Mouse (Mus musculus) Patski (cell line): ENCODE results near the gene Dpm3. TPM values are rescaled to one million over a fixed set of nuclear protein-coding genes. Genes with fewer than 3 reads are reported as not detected.

Source experiments
- ATAC-seq: fragments of 100-300 bp; one replicate; pipeline ENCODE4 v1.8.0; 2021
- CTCF ChIA-PET: fragments of 350-600 bp; sonication (Branson Sonifier 250); formaldehyde crosslinking; loops from one replicate; lab custom pipeline; 2022; ENCODE audit warnings: inconsistent platforms; lab: Charles Lee
- POLR2A ChIA-PET: fragments of 350-600 bp; sonication (Branson Sonifier 250); formaldehyde crosslinking; loops from one replicate; lab custom pipeline; 2022; ENCODE audit warnings: antibody characterized with exemption, inconsistent platforms; lab: Charles Lee
- DNase-seq: peaks from one replicate; pipeline ENCODE4 v3.0.0-alpha.2; 2011; ENCODE audit warnings: low read depth, low spot score
- H3K27me3 ChIP-seq: fragments of 371-371 bp; one replicate; pipeline ENCODE4 v1.5.1; 2021
- CTCF ChIP-seq: fragments of 100-300 bp; IDR thresholded peaks from one replicate; pipeline ENCODE4 v1.5.1; 2021
- in situ Hi-C: fragments of 300-500 bp; cut with MboI; formaldehyde crosslinking; loops from 3 replicates; pipeline ENCODE4 v1.11.1; 2018; ENCODE audit warnings: low pct_unique_long_range_greater_than_20kb, mixed read lengths
- polyA plus RNA-seq: library from polyadenylated mRNA; unstranded; gene quantifications from one replicate; pipeline ENCODE4 v1.2.3, GENCODE M21; 2021

The Dpm3 gene
- polyA plus RNA-seq, 1 experiment from 2014 or later, result 104 TPM

DNA sequence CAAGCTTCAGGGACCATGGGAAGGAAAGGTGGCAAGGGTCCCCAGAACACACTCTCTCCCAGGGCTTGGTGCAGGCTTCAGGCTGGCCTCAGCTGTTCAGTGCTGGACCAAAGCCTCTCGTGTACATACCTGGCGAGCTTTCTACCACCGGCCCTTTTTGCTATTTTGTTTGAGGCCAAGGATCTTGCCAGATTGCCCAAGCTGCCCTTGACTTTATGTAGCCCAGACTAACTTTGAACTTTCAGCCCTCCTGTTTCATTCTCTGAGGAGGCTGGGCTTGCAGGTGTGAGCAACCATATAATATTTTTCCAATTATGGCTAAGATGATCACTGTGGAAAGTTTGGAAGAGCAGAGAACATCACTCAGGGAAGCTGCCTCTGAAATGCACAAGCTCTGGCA lies 25.1 kb downstream of the Dpm3 start:
- in situ Hi-C loops, result loop anchor here (5.0 kb wide), 1 partner anchor 37 kb away; the partner anchor contains the start of genes Krtcap2 and Trim46
- ChIA-PET POLR2A (interaction anchor here (1.2 kb wide), 1 partner anchor 14 kb away, joined by 4 read pairs; the partner anchor contains the start of gene Slc50a1), CTCF (interaction anchor here (0.8 to 5.9 kb wide), 4 partner anchors 9 to 43 kb away, joined by 3 to 66 read pairs (median 12); no protein-coding TSS in a partner anchor)
- H3K27me3 ChIP-seq, result no peaks in the 10 kb centered on the region
- DNase-seq, result no peak
- TF ChIP-seq CTCF, result no peak
- no peak for ATAC-seq

DNA sequence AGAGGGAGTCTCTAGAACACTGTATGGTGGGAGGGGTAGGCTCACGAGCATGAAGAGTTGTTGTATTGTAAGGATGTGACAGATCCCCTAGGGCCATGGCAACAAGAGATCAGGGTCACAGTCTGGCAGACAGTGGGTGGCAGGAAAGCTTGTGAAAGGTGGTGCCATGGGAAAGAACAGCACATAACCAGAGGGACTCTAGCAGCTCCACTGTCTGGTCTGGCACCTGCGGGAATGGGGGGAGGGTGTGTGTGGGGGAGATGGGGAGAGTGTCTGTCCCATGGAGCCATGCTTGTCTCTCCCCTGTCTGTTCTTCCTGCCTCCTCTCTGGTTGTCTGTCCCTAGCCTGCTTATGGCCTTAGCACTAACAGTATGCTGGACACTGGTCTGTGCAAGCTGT lies 26.4 kb downstream of the Dpm3 start:
- no peak for ATAC-seq
- in situ Hi-C loops, result no loop called here
- no peak for TF ChIP-seq CTCF
- no peak for DNase-seq
- no peaks in the 10 kb centered on the region for H3K27me3 ChIP-seq
- ChIA-PET CTCF (interaction anchor here (1.3 to 5.9 kb wide), 3 partner anchors 13 to 40 kb away, joined by 3 to 66 read pairs (median 33); partner anchors contain the start of genes Krtcap2 and Trim46), POLR2A (interaction anchor here (1.6 kb wide), 1 partner anchor 37 kb away, joined by 5 read pairs; no protein-coding TSS in a partner anchor)

DNA sequence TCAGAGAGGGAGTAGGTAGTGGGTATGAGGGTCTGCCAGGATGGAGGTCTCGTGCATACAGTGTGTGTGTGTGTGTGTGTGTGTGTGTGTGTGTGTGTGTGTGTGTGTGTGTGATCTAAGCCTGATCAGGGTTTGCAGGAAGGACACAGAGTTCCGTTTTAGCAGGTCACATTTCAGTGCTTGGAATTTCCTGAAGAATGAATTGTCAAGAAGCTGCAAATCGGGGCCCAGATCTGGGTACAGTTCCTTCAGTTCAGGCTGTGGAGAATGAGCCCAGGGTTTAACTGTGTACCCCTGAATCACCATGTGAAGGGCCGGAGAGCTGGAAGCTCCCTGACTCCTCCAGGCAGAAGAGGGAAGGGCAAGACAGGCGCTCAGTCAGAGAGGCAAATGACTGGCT lies 28.1 kb downstream of the Dpm3 start:
- TF ChIP-seq CTCF, result no peak
- H3K27me3 ChIP-seq, result no peaks in the 10 kb centered on the region
- ATAC-seq (no peak), DNase-seq (no peak)
- ChIA-PET CTCF (interaction anchor here (1.2 to 5.9 kb wide), 10 partner anchors 9 to 109 kb away, joined by 3 to 66 read pairs (median 6); partner anchors contain the start of genes Krtcap2 and Trim46), POLR2A (interaction anchor here (0.6 to 4.6 kb wide), 7 partner anchors 8 to 197 kb away, joined by 3 to 31 read pairs (median 4); partner anchors contain the start of gene Trim46)
- in situ Hi-C loops, result no loop called here

- no peak for ATAC-seq
- TF ChIP-seq CTCF, result no peak
- DNase-seq, result no peak
- CTCF ChIA-PET, result interaction anchor here (0.7 to 5.9 kb wide), 8 partner anchors 10 to 108 kb away, joined by 3 to 66 read pairs (median 6); partner anchors contain the start of genes Krtcap2 and Trim46
- POLR2A ChIA-PET, result interaction anchor here (0.5 to 4.6 kb wide), 4 partner anchors 8 to 42 kb away, joined by 3 to 31 read pairs (median 4); no protein-coding TSS in a partner anchor
- in situ Hi-C loops, result no loop called here
- no peaks in the 10 kb centered on the region for H3K27me3 ChIP-seq
These were observed 29.4 kb downstream of the Dpm3 start for GRCm38 (mm10) chr3:89288503-89288928.

- in situ Hi-C loops, result no loop called here
- TF ChIP-seq CTCF, result no peak
- ChIA-PET CTCF (interaction anchor here (2.3 kb wide), 1 partner anchor 10 kb away, joined by 20 read pairs; the partner anchor contains the start of gene Efna1), POLR2A (interaction anchor here (1.7 kb wide), 1 partner anchor 11 kb away, joined by 5 read pairs; no protein-coding TSS in a partner anchor)
- DNase-seq (no peak), ATAC-seq (no peak)
- H3K27me3 ChIP-seq, result no peaks in the 10 kb centered on the region
These were observed 32.7 kb downstream of the Dpm3 start for GRCm38 (mm10) chr3:89291874-89292273.

DNA sequence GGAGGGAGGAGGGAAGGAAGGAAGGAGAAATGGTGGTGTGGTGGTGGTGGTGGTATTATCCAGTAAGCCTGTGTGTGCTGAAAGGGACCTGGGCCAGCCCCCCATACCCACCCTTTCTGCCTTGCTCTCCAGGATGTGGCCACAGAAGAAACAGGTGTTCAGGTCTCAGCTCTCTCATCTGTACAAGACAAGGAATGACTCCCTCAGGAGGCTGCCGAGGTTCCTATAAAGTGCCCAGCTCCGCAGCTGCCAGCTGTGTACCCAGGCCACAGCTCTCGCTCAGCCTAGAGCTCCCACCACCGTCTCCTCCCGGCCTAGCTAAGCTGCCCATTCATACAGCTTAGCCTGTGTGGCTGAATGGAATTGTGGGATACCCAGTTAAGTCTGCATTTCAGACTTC lies 33.1 kb downstream of the Dpm3 start:
- ChIA-PET CTCF (interaction anchor here (2.3 kb wide), 1 partner anchor 10 kb away, joined by 20 read pairs; the partner anchor contains the start of gene Efna1), POLR2A (interaction anchor here (1.7 kb wide), 1 partner anchor 11 kb away, joined by 5 read pairs; no protein-coding TSS in a partner anchor)
- ATAC-seq (no peak), DNase-seq (no peak)
- H3K27me3 ChIP-seq, result no peaks in the 10 kb centered on the region
- in situ Hi-C loops, result no loop called here
- no peak for TF ChIP-seq CTCF

GRCm38 (mm10) chr3:89293247-89293918 lies 34.2 kb downstream of the Dpm3 start:
- POLR2A ChIA-PET, result interaction anchor here (1.7 kb wide), 1 partner anchor 10 kb away, joined by 5 read pairs; no protein-coding TSS in a partner anchor
- CTCF ChIA-PET, result interaction anchor here (1.0 to 2.3 kb wide), 3 partner anchors 11 to 15 kb away, joined by 4 to 20 read pairs (median 5); partner anchors contain the start of gene Efna1

DNA sequence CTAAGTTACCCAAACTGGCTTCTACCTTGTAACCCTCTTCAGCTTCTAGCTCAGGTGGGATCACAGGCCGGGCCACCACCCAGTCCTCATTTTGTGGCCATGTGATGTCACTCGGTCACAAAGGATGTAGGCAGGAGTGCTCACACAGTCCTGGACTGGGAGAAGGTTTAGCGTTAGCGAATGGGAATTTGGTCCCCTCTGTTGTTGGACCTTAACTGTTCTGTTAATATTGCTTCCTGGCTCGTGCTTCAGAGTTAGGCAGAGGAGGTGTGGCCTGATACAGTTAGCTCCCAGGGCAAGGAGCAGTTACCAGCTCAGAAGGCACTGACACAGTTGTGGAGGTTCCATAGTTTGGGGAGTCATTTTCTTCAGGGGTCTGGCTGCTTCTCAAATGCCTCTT lies 35.0 kb downstream of the Dpm3 start:
- H3K27me3 ChIP-seq, result no peaks in the 10 kb centered on the region
- DNase-seq (no peak), ATAC-seq (no peak)
- ChIA-PET POLR2A (no interaction called here), CTCF (interaction anchor here (1.0 to 2.3 kb wide), 3 partner anchors 11 to 14 kb away, joined by 4 to 20 read pairs (median 5); partner anchors contain the start of gene Efna1)
- in situ Hi-C loops, result no loop called here
- no peak for TF ChIP-seq CTCF

More at GRCm38 (mm10) chr3:89293247-89293918, 34.2 kb downstream of the Dpm3 start:
- no peak for DNase-seq
- in situ Hi-C loops, result no loop called here
- H3K27me3 ChIP-seq, result no peaks in the 10 kb centered on the region
- no peak for ATAC-seq
- TF ChIP-seq CTCF, result no peak

DNA sequence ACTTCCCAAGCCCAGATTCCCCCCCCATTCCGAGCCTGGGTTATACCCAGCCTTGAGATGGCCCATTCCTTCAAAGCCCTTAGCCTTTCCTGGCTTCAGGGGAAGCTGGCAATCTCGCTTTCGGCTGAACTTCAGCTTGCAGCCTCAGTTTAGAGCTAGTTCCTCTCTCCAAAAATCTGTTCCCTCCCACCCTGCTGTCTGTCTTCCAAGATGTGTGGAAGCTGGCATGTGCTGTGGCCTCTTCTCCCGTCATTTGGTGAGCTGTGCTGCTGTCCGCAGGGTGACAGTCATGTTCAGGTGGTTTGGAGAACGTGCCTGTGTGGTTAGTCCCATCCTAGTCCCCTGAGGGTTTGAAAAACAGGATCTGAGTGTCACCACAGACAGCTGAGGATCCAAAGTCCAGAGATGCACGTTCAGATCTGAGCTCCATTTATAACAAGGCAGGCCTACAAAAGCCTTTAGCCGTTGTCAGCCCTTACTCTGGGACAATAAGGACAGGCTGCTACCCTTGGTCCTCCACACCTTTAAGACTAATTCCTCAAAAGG lies 36.6 kb downstream of the Dpm3 start:
- ChIA-PET CTCF (interaction anchor here (1.1 to 7.5 kb wide), 4 partner anchors 9 to 45 kb away, joined by 3 to 66 read pairs (median 9); no protein-coding TSS in a partner anchor), POLR2A (interaction anchor here (0.8 to 1.2 kb wide), 3 partner anchors 7 to 26 kb away, joined by 3 to 5 read pairs (median 4); no protein-coding TSS in a partner anchor)
- in situ Hi-C loops, result no loop called here
- H3K27me3 ChIP-seq, result no peaks in the 10 kb centered on the region
- DNase-seq (no peak), ATAC-seq (no peak)
- TF ChIP-seq CTCF, result no peak
